Mouse (Mus musculus): ENCODE data around the gene Szrd1. TPM values are rescaled to one million over a fixed set of nuclear protein-coding genes. Genes with fewer than 3 reads are reported as not detected.

Szrd1 gene
- total RNA-seq, 2 experiments from 2014 or later, result 141 to 150 TPM

DNA sequence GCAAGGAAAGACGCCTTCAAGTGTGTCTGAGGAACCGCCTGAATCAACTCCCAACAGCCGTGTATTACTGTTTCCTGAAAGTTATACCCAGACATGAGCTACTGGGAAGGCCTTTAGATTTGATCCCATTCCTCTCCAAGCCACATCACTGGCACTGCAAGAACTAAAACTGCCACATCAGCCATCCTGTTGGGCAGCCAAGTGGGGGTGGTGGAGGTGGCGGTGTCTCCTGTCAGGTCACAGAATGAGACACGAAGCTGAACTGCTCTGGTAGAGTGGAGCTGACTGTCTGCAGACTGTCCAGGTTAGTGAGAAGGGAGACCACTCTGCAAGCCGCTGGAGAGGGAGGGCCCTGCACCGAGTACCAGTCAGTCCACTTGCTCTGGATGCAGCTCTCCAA lies 16.9 kb downstream of the Szrd1 start:
- intact Hi-C loops (cut with DNase I), result no loop called here
- no peak for DNase-seq

DNA sequence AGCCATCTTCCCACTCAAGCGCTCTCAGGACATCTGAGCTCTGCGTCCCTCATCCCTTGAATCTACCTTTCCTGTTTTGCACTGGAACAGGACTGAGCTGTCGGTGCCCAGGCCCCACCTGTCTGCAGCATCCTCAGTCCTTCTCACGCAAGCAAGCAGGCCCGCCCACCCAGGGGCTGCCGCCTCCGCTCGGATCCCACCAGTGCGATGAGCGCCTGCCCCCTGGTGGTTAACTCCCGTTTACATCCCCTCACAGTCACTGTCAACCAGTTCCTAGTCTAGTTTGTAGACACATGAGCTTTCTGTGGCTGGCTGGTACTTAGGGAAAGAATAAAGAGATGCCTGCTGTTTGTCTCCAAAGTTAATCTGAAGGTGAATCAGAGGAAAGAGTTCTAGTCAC lies 18.9 kb downstream of the Szrd1 start:
- DNase-seq, result no peak
- intact Hi-C loops (cut with DNase I), result no loop called here

DNA sequence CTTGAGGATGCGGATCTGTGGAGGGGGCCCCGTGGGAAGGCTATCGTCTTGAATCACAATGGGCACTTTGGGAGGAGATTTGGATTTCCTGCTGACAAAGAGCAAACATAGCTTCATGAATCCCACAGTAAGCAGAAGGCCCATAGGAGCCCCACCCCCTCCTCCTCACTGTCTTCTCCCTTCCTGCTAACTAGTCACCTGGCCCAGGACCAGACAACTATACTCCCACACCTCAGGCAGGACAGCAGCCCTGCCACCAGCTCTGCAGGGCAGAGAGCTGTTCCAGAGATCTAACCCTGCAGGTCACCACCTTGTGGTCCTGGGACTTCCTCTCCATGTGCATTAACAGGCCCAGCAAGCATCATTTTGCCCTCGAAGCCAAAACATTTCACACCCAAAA lies 20.9 kb downstream of the Szrd1 start:
- no peak for DNase-seq
- intact Hi-C loops (cut with DNase I), result loop anchor here (5.0 kb wide), 1 partner anchor 36 kb away; no protein-coding TSS in a partner anchor

DNA sequence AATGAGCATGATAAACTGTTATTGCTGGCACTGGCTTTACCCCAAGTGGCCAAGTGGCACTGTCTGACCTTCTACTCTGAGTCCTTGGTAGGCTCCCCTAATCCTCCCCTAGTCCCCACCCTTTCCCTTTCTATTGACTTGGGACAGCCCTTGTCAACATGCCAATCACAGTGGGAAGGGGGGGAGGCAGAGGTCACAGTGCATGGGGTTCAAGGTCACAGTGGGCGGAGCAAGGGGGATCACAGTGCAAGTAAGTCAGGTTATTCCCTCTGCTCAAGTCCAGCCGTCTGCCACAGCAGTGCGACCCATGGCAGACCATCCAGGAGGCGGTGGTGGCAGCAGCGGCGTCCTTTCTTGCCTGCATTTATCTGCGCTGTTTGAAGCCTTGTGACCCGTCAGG lies 24.2 kb downstream of the Szrd1 start:
- intact Hi-C loops (cut with DNase I), result loop anchor here (5.0 kb wide), 1 partner anchor 33 kb away; no protein-coding TSS in a partner anchor
- DNase-seq, result no peak

DNA sequence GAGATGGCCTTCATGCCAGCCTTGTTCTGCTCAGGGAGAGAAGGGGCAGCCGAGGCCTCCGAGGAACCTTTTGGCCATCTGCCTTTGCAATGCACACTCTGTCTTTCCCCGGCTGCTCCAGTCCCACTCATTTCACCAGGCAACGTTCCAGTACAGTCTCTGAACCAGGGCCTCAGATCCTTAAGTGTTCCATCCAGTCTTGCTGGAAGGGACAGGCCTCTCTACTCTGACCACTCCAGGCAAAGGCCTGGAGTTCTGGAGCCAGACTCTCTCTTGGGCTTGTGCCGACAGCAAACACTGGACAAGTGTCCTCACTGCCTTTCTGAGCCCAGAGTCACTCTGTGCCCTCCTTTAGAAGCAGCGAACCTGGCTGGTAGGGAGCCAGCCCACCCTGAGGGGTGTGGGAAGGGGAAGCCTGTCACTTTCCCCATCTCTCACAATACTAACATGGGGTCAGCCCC lies 25.0 kb downstream of the Szrd1 start:
- intact Hi-C loops (cut with DNase I), result no loop called here
- no peak for DNase-seq

DNA sequence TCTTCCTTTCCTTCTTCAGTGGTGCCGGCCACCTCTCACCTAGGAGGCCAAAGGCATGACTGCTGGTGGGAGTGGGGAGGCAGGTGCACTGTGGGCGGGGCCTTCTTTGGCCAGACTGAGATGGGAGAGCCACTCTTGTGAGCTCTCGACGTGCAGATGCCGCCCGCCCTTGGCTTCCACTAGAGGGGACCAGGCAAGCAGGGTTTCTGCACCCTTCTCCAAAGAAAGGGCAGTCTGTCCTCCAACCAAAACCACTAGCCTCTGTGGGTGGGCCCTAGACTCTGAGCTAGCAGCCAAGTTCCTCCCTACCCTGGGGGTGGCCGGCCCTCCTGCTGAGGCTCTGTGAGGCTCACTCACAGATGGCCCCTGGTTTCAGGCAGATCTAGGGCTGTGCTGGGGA lies 25.7 kb downstream of the Szrd1 start:
- DNase-seq, result no peak
- intact Hi-C loops (cut with DNase I), result no loop called here

DNA sequence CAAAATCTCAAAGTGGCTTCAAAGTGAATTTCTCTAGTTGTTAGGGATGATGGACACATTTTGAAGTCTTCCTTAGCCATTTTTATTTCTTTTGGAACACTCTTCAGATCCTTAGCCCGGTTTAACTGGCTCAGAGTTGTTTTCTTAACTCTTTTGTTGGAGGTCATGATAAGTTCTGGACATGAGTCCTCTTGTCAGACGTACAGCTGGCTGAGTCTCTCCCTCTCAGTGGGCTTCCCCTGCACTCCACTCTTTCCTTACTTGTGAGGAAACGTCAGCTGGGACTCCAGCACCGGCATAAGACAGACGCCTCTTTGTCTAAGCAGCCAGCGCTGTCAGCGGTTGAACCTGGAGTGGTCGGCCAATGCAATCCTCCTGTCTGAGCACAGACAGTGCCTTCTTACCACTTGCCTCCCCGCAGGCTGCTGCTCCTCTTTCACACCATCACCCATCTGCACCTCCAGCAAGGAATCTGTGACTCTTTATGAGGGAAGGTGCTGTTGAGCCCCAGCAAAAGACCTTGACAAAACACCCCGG lies 31.3 kb downstream of the Szrd1 start:
- intact Hi-C loops (cut with DNase I), result no loop called here
- DNase-seq, result no peak

DNA sequence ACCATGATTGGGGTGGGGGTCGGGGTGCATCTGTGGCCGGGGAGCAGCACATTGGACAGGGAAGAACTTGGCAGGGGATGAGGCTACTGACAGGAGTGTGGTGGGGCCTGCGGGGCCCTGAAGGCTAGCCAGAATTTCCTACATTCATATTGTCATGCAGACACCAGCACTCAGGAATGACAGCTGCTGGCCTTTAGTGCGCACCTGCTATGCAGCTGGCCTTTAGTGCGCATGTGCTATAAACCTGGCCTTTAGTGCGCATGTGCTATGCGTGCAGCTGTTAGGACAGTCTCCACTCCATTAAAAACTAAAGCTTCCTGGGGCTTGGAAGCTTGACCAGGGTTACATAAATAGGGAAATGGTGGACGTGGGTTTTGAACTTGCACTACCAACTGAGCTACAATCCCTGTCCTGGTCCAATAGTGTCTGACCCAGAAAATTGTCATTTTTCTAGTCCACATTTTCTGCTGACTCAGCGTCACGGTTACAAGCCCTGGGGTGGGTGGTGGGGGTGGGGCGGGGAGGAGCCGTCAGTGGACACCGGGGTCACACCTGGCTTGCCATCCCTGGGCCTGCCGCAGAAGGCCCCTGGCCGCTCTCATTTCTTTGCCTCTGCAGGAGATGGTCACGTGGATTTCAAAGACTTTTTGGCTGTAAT lies 32.9 kb downstream of the Szrd1 start:
- intact Hi-C loops (cut with DNase I), result no loop called here
- no peak for DNase-seq

DNA sequence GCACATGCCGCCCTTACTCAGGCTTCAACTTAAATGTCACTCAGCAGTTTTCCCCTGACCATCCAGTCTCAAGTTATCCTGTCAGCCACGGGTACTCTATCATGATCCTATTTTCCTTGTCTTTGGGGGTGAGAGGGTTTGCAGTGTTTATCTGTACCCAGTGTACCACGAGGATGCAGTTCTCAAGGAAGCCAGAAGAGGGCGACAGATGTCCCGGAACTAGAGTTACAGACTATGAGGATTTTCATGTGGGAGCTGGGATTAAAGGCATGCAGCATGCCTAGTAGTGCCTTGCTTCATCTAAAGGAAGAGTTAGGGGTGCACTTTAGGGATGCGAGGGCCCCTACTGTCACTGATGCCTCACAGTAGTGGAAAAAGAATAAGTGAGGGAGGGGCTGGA lies 37.7 kb downstream of the Szrd1 start:
- DNase-seq, result no peak
- intact Hi-C loops (cut with DNase I), result no loop called here

DNA sequence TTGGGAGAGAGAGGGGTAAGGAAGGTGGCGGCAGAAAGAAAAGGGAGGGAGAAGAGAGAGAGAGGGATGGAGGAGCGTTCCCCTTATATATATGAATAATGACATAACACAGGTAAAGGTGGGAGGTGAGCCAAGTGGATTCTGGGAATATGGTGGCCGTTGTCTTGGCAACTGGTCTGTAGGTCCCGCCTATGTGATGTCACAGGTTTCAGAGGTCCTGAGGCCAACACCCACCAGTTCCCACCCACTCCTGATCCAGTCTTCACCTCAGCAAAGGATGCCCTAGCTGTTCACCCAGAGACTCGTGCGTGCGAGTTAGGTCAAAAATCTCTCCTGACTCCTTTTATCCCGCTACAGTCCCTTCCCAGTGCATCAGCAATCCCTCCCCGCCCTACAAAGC lies 38.3 kb downstream of the Szrd1 start:
- intact Hi-C loops (cut with DNase I), result no loop called here
- DNase-seq, result no peak

DNA sequence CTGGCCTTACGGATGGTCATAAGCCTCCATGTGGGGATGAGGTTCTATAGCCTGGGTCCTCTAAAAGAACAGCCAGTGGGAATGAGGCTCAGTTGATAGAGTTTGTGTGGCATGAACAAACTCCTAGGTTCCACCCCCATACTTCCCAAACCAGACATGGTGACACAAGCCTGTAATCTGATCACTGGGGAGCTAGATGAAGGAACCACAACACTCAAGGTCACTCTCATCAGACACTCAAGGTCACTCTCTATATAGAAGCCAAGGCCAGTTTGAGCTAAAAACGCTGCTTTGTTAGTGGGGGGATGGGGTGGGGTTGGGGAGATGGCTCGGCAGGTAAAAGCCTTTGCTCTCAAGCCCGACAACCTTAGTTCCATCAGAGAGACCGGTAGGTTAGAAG lies 39.6 kb downstream of the Szrd1 start:
- no peak for DNase-seq
- intact Hi-C loops (cut with DNase I), result no loop called here

DNA sequence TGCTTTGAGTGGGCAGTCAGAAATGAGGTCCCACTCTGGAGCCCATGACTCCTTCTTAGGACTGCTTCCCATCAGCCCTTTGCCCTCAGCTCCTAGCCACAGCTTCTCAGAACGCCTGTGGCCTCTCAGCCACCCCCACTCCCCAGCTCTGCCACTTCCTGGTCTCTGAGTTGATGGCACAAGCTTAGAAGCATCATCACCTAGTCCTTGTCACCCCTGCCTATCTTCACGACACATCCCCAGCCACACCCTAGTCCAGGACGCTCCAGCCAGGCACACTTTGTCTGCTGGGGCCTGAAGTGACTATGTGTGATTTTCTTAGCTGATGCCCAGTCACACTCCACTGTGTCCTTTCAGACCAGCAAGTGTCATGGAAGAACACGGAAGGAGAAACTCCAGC lies 40.6 kb downstream of the Szrd1 start:
- intact Hi-C loops (cut with DNase I), result no loop called here
- DNase-seq, result no peak

DNA sequence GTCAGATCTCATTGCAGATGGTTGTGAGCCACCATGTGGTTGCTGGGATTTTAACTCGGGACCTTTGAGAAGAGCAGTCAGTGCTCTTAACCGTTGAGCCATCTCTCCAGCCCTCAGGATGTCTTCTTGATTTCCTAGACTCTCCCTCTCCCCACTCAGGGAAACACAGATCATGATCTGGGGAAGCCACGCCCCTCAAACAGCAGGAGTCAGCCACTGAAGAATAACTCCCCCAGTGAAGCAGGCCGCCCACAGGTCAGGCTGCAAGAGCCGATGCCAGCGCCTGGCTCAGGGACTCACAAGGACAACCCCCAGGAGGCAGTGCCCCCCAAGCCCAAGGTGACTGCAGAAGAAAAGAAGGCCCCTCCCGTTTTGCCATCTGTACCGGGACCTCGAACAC lies 42.9 kb downstream of the Szrd1 start:
- DNase-seq, result no peak
- intact Hi-C loops (cut with DNase I), result no loop called here

DNA sequence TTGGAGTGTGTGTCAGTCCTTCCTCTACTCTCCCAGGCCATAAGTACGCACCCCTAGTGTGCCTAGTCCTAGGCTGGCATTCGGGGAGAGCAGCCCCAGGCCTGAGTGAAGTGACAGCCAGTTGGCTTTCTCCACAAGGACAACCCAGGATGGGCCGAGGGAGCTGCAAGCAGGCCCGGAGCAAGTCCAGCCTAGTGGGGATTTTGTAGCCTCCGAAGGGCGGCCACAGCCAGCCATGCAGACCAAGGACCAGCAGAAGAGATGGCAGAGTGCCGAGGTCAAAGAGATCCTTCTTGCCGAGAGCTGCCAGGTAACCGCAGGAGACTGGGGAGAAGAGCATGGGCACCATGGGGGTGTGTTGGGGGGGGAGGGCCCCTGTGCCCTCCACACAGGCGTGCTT lies 44.6 kb downstream of the Szrd1 start:
- no peak for DNase-seq
- intact Hi-C loops (cut with DNase I), result no loop called here

DNA sequence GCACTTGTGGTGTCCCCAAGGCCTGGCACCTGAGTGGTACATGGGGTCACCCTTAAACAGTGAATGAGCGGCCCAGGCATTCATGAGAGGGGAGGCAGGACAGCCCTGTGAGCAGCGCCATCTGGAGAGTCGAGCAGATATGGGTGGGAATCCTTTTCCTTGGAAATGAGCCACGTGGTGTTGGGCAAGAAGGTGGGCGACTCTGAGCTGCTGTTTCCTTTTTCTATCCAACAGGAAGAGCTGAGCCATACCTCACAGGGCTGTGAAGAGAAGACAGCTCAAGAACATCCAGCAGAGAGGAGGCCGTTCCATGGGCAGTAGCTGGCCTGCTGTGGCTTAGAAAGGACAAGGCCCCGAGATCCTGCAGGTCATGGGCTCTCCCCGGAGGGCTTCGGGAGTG lies 50.9 kb downstream of the Szrd1 start:
- intact Hi-C loops (cut with DNase I), result no loop called here
- DNase-seq, result no peak

DNA sequence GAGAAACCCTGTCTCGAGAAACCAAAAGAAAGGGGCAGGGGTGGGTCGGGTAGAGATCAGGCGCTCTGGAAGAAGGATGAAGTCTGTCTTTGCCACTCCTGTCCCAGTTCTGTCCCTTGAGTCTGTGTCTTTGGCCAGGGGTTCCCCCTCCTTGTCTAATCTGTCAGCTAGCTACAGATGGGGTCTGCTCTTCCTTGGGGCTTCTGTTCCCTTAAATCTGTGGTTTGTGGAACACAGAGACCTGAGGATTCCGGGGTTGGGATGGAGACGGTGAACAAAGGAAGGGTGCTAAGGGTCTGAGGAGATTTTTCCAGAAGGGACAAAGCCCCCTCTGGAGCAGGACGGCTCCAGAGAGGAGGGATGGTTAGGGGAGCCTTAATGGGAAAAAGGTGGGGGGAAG lies 51.5 kb downstream of the Szrd1 start, which contains the start of gene Spata21:
Gene Spata21, plus strand, starts transcription at position 301 of the 400 bp plus-strand sequence.
- DNase-seq, result no peak
- intact Hi-C loops (cut with DNase I), result no loop called here

DNA sequence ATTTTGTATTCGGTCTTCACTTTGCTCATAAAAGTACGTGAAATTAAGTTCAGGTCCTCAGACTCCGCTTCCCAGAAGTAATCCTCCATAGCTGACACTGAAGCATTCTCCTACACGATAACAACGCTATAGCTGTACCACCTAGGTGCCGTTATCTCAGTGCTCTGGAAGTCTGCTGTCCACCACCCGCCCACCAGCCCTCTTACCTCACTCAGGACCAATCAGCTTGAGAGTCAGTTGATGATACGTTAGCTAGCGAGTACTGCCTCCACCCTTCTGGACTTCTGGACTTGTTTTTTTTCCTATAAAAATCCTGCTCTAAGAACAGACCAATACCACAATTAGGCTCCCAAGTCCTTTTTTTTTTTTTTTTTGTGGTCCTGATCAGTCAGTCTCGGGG lies 52.7 kb downstream of the Szrd1 start:
- intact Hi-C loops (cut with DNase I), result no loop called here

DNA sequence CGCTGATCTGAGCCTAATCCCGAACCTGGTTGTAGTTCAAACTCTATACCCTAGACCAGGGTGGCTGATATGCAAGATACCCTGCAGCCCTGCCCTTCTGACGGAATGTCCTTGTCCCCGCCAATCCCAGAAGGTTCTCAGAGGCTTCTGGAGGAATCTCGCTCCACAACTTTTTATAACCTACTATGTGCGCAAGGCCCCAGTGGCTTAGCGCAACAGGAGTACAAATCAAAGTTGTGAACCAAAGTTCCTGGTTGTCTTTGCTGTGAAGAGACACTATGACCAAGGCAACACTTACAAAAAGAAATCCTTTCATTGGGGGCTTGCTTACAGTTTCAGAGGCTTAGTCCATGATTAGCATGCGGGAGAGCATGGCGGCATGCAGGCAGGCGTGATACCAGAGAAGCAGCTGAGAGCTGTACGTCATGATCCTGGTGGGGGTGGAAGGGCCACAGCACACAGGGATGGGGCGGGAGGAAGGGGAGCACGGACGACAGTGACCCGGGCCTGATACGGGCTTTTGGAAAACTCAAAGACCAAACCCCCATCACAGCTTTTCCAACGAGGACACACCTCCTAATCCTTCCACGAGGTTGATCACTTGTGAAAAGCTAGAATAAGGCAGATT lies 61.0 kb downstream of the Szrd1 start:
- intact Hi-C loops (cut with DNase I), result no loop called here

More for the DNA sequence above, 52.7 kb downstream of the Szrd1 start:
- no peak for DNase-seq

DNA sequence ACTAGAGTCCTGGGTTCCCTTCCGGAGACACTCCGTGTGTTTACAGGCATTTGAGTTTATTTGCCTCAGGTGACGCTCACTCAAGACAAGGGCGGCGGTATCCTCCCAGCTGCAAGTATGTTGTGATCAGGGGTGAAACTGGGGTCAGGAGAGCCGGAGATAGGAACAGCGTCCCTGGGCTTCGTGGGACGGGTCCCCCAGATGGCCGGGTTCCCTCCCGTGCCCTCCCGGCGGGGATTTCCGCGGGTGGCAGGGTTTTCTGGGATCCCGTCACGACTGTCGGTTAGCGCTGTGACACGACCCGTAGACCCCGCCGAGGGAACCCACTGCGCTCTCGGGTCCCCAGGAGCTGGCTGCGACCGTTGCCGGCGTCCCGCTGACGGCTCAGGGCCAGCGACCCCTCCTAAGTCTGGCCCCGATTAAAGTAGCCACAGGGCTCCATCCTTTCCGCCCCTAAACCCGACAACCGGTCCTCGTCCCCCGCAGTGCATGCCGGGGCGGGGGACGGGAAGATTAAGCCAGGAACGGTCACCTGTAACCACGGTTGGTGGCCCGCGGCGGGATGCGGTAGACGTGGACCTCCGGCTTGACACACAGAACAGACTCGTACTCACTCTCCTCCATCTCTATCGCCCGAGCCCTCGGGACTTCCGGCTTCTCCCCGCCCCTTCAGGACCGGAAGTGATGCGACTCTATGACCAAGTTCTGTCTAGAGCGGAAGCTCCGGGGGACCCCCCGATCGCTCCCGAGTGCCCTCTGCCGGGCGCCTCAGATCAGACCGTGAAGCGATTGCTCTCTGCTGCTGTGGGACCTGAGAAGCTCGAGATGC lies 61.7 kb downstream of the Szrd1 start, which contains the start of gene Necap2:
Gene Necap2, minus strand, starts transcription at position 677 of the 829 bp plus-strand sequence.
- intact Hi-C loops (cut with DNase I), result no loop called here
- peak; percentile 90 to 92 for DNase-seq

More for the DNA sequence above, 61.0 kb downstream of the Szrd1 start:
- DNase-seq, result no peak

DNA sequence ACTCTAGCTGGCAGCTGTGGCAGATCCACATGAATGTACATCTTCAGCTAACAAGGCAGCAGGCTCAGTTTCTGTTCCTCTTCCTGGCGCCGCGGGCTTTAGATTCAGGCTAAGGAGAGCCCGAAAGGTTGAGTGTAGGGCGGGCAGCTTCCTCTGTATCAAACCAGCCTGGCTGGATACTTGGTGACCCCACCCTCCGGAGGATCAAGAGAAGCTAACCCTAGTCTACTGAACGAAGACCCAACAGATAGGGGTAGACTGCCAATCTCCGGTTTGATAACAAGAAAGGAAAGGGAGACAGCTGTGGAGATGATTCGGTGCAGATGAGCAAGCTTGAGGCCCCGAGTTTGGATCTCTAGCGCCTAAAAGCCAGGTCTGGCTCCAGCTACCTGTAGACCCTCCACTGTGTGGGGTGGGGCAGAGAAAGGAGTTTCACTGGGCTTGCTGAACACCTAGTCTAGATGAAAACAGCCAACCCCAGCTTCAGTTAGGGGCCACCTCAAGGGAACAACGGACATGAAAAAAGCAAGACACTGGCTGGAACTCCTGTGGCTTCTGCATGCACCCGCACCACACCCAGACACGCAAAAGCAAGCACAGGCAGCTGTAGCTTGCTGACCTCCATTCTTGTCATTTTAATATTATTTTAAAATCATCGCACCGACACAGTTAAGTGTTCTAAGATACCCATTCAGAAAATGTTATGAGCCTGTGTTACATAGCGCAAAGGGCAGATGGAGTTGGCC lies 62.6 kb downstream of the Szrd1 start:
- intact Hi-C loops (cut with DNase I), result no loop called here
- DNase-seq, result no peak

Measured in gastrocnemius, postnatal 36 days (tissue).